Mouse (Mus musculus): Measurements from ENCODE around the gene Olfr978. TPM values are rescaled to one million over a fixed set of nuclear protein-coding genes. Genes with fewer than 3 reads are reported as not detected.
"Not testable (repeated sequence)": the region's sequence is repeated elsewhere in the genome, so short reads cannot be mapped to it uniquely, and the experiment has no call there.

Gene Olfr978
- polyA plus RNA-seq (2014; fragmentation: Nextera tagmentation; extraction: Ambion mirVana), result not detected in 2 replicates

DNA sequence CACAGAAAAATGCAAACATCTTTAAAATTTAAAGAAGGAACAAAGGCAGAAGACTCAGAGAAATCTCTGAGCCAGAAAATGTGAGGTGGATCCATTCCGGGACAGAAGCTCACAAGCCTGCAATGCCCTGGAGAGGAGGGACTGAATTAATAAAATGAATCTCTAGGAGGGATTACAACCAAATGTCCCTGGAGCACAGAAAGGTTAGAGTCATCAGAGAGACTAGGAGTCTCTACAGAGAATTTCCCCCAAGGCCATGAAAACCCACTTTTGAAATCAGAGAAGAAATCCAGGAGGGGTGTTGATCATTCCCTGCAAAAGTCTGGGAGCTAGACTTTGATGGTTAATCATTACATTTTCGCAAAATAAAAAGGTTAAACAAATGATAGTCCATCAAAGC lies at the start of gene Olfr978:
TSS of gene Olfr978 (plus strand) at position 301 of the 400 bp plus-strand sequence.
- Histone ChIP-seq H3K36me3 (ENCODE audit: control insufficient read depth, insufficient read depth, low read length) (no peaks in the 10 kb centered on the region), H3K4me3 (ENCODE audit: low read depth, low read length) (no peak within 1 kb of the TSS), H3K4me2 (ENCODE audit: low read depth) (no peak within 1 kb of the TSS), H3K27me3 (ENCODE audit: control insufficient read depth, insufficient read depth, low read length) (no peaks in the 10 kb centered on the region), H3K27ac (ENCODE audit: low read depth, low read length) (no peak within 1 kb of the TSS), H3K9me3 (ENCODE audit: control insufficient read depth, low read length) (no peaks in the 10 kb centered on the region), H3K4me1 (ENCODE audit: control insufficient read depth, insufficient read depth, low read length) (no peaks in the 10 kb centered on the region), H3K9ac (ENCODE audit: low read length) (no peak within 1 kb of the TSS)
- no peak for DNase-seq (ENCODE audit: low spot score)
- no peak for ATAC-seq (ENCODE audit: insufficient read depth, low FRiP score, low TSS enrichment)
- 82% methylated on average over 2 of the region's 2 CpGs for WGBS

DNA sequence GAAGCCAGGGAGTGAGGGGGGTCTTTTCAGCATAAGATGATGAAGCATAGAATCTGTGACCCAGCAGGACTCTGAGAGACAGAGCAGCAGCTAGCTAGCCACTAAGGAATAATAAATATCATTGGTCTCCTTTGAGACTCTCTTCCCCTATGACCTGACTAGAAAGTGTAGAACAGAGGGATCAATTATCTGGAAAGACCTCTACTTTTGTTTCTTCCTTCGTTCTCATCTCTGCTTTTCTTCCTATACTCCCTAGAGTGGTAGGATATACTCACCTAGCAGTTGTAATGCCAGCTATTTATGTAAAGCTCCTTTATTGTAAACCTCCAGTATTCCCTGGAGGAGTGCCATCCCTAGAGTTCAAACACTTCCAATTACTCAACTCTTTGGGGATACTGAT lies 40.0 kb upstream of the Olfr978 start, which contains the start of gene Olfr975:
TSS of gene Olfr975 (minus strand) at position 101 of the 400 bp plus-strand sequence.
- H3K4me2 ChIP-seq (ENCODE audit: low read depth), result no peak within 1 kb of the TSS
- H3K27me3 ChIP-seq (ENCODE audit: control insufficient read depth, insufficient read depth, low read length), result no peaks in the 10 kb centered on the region
- H3K36me3 ChIP-seq (ENCODE audit: control insufficient read depth, insufficient read depth, low read length), result no peaks in the 10 kb centered on the region
- 73% methylated on average over 1 of the region's 1 CpGs for WGBS
- H3K4me3 ChIP-seq (ENCODE audit: low read depth, low read length), result no peak within 1 kb of the TSS
- no peak within 1 kb of the TSS for H3K27ac ChIP-seq (ENCODE audit: low read depth, low read length)
- no peak for ATAC-seq (ENCODE audit: insufficient read depth, low FRiP score, low TSS enrichment)
- no peaks in the 10 kb centered on the region for H3K9me3 ChIP-seq (ENCODE audit: control insufficient read depth, low read length)
- DNase-seq (ENCODE audit: low spot score), result no peak
- H3K4me1 ChIP-seq (ENCODE audit: control insufficient read depth, insufficient read depth, low read length), result no peaks in the 10 kb centered on the region
- no peak within 1 kb of the TSS for H3K9ac ChIP-seq (ENCODE audit: low read length)

DNA sequence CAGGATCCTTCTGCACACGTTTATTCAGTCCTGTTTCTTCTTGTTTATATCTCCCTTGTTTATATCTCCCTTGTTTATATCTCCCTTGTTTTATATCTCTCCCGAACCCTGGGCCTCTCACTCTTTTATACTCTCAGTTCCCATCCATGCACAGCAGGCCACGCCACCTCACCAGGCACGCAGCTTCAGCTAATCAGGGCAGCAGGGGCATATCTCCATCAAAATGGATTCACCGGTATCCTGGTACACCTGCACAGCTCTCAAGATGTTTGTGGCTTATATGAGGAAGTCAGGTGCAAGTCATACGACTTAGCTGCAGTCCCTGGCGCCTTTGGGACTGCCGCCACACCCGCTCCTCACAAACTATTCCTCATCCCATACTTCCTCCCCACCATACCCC lies 30.9 kb upstream of the Olfr978 start, which contains the start of gene Olfr976:
TSS of gene Olfr976 (minus strand) at position 101 of the 400 bp plus-strand sequence.
- not testable (repeated sequence) for DNase-seq (ENCODE audit: low spot score); H3K9me3 ChIP-seq (ENCODE audit: control insufficient read depth, low read length); H3K4me2 ChIP-seq (ENCODE audit: low read depth); H3K9ac ChIP-seq (ENCODE audit: low read length); H3K27ac ChIP-seq (ENCODE audit: low read depth, low read length); H3K4me1 ChIP-seq (ENCODE audit: control insufficient read depth, insufficient read depth, low read length); H3K27me3 ChIP-seq (ENCODE audit: control insufficient read depth, insufficient read depth, low read length); H3K36me3 ChIP-seq (ENCODE audit: control insufficient read depth, insufficient read depth, low read length); H3K4me3 ChIP-seq (ENCODE audit: low read depth, low read length); ATAC-seq (ENCODE audit: insufficient read depth, low FRiP score, low TSS enrichment)
- WGBS, result 86% methylated on average over 6 of the region's 9 CpGs

DNA sequence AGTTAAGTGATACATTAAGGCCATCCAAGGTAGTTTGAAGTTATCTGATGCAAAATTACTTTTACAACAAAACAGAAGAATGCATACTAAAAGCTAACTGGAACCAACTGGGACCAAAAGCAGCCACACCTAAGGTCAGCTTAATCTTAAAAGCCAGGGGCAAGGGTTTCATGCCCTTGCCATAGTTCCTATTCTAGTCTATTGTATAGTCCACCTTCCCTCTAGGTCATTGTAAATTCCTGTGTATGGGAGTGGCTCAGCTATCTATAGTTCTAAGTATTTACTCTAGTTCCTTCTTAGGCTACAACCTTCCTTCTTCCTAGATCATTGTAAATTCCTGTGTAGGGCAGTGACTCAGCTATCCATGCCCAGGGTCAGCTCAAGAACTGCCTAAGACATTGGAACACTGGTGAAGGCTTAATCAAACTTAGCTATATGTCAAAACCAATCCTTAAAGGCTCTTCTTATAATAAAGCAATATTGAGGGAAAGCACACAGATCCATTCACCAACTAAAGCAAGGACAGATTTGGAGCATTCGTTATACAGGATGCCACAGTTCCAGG lies 15.2 kb upstream of the Olfr978 start:
- not testable (repeated sequence) for H3K36me3 ChIP-seq (ENCODE audit: control insufficient read depth, insufficient read depth, low read length); H3K27ac ChIP-seq (ENCODE audit: low read depth, low read length); H3K4me2 ChIP-seq (ENCODE audit: low read depth); H3K9ac ChIP-seq (ENCODE audit: low read length); DNase-seq (ENCODE audit: low spot score); H3K9me3 ChIP-seq (ENCODE audit: control insufficient read depth, low read length); H3K27me3 ChIP-seq (ENCODE audit: control insufficient read depth, insufficient read depth, low read length); H3K4me1 ChIP-seq (ENCODE audit: control insufficient read depth, insufficient read depth, low read length); H3K4me3 ChIP-seq (ENCODE audit: low read depth, low read length); ATAC-seq (ENCODE audit: insufficient read depth, low FRiP score, low TSS enrichment)
- 90% methylated on average over 1 of the region's 1 CpGs for WGBS

DNA sequence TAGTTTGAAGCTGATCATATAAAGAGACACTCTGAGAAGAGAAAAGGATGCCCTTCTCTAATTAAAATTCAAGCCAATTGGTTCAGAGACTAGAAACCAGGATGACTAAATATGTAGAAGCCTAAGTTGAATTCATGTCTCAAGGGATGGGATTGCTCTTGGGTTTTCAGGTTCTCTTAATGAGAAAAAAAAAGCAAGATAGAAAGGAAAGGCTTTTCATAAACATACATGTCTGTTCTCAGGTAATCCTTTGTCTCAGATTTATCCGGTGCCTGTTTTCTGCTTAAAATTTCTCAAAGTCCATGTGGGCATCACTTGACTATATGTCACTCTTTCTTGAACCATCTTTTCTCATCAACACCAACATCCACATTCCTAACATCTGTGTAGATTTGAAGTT lies 11.5 kb downstream of the Olfr978 start, which contains the start of gene Olfr979:
TSS of gene Olfr979 (minus strand) at position 101 of the 400 bp plus-strand sequence.
- Histone ChIP-seq H3K4me1 (ENCODE audit: control insufficient read depth, insufficient read depth, low read length) (no peaks in the 10 kb centered on the region), H3K27me3 (ENCODE audit: control insufficient read depth, insufficient read depth, low read length) (no peaks in the 10 kb centered on the region), H3K4me3 (ENCODE audit: low read depth, low read length) (no peak within 1 kb of the TSS), H3K9ac (ENCODE audit: low read length) (no peak within 1 kb of the TSS), H3K9me3 (ENCODE audit: control insufficient read depth, low read length) (no peaks in the 10 kb centered on the region), H3K36me3 (ENCODE audit: control insufficient read depth, insufficient read depth, low read length) (no peaks in the 10 kb centered on the region), H3K4me2 (ENCODE audit: low read depth) (no peak within 1 kb of the TSS), H3K27ac (ENCODE audit: low read depth, low read length) (no peak within 1 kb of the TSS)
- ATAC-seq (ENCODE audit: insufficient read depth, low FRiP score, low TSS enrichment) (no peak), DNase-seq (ENCODE audit: low spot score) (no peak)
- 100% methylated on average over 1 of the region's 1 CpGs for WGBS

DNA sequence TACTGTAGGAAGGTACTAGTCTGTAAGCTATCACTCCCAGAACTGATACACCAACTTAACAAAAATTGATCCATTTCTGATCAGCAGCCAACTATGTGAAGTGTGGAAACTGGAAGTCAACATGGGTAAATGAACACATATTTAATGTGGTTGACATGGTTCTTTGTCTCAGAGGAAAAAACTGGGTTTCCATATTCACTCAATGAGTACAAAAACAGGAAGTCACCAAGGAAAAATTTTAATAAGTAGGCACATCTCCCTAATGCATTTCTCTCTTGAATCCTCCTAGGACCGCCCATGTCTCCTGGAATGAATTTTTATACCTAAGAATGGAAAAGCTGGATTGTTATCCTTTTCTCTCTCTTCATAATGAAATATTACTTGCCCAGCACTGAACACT lies 17.6 kb downstream of the Olfr978 start, which contains the start of gene Olfr980:
TSS of gene Olfr980 (minus strand) at position 101 of the 400 bp plus-strand sequence.
- DNase-seq (ENCODE audit: low spot score) (no peak), ATAC-seq (ENCODE audit: insufficient read depth, low FRiP score, low TSS enrichment) (no peak)
- Histone ChIP-seq H3K36me3 (ENCODE audit: control insufficient read depth, insufficient read depth, low read length) (no peaks in the 10 kb centered on the region), H3K9ac (ENCODE audit: low read length) (no peak within 1 kb of the TSS), H3K4me3 (ENCODE audit: low read depth, low read length) (no peak within 1 kb of the TSS), H3K27me3 (ENCODE audit: control insufficient read depth, insufficient read depth, low read length) (no peaks in the 10 kb centered on the region), H3K27ac (ENCODE audit: low read depth, low read length) (no peak within 1 kb of the TSS), H3K4me2 (ENCODE audit: low read depth) (no peak within 1 kb of the TSS), H3K9me3 (ENCODE audit: control insufficient read depth, low read length) (no peaks in the 10 kb centered on the region), H3K4me1 (ENCODE audit: control insufficient read depth, insufficient read depth, low read length) (no peaks in the 10 kb centered on the region)
- WGBS, result 96% methylated on average over 1 of the region's 1 CpGs

DNA sequence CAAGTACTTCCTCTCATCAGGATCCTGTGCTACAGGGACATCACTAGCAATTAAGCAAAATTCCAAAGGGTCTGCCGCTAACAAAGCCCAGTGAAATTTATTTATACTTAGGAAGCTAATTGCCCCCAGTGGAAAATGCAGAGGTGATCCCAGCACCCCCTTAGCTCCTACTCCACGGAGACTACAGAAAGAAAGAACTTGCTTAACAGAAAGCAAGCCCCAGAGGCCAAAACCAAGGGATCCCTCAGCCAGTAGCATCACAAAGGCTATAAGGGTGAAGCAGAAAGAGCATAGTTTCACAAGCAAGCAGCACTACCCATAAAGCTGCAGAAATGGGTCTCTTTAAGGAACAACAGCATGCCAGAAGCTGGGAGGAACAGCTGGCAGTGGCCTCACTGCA lies 29.3 kb downstream of the Olfr978 start, which contains the start of gene Olfr981:
TSS of gene Olfr981 (plus strand) at position 301 of the 400 bp plus-strand sequence.
- no peaks in the 10 kb centered on the region for H3K36me3 ChIP-seq (ENCODE audit: control insufficient read depth, insufficient read depth, low read length)
- H3K27me3 ChIP-seq (ENCODE audit: control insufficient read depth, insufficient read depth, low read length), result no peaks in the 10 kb centered on the region
- no peak within 1 kb of the TSS for H3K4me2 ChIP-seq (ENCODE audit: low read depth)
- 66% methylated on average over 2 of the region's 2 CpGs for WGBS
- no peak within 1 kb of the TSS for H3K9ac ChIP-seq (ENCODE audit: low read length)
- H3K9me3 ChIP-seq (ENCODE audit: control insufficient read depth, low read length), result no peaks in the 10 kb centered on the region
- no peaks in the 10 kb centered on the region for H3K4me1 ChIP-seq (ENCODE audit: control insufficient read depth, insufficient read depth, low read length)
- H3K27ac ChIP-seq (ENCODE audit: low read depth, low read length), result no peak within 1 kb of the TSS
- no peak for ATAC-seq (ENCODE audit: insufficient read depth, low FRiP score, low TSS enrichment)
- no peak within 1 kb of the TSS for H3K4me3 ChIP-seq (ENCODE audit: low read depth, low read length)
- no peak for DNase-seq (ENCODE audit: low spot score)

Other genes with a start within 250 kb of the Olfr978 start
- gene Olfr967, start 245.9 kb upstream of the Olfr978 start, polyA plus RNA-seq (2014; fragmentation: Nextera tagmentation; extraction: Ambion mirVana), result not detected in 2 replicates
- gene Olfr968, start 208.9 kb upstream of the Olfr978 start, polyA plus RNA-seq (2014; fragmentation: Nextera tagmentation; extraction: Ambion mirVana), result not detected in 2 replicates
- not detected in 2 replicates for gene Olfr969, start 201.2 kb upstream of the Olfr978 start, polyA plus RNA-seq (2014; fragmentation: Nextera tagmentation; extraction: Ambion mirVana)
- gene Olfr970, start 183.3 kb upstream of the Olfr978 start, polyA plus RNA-seq (2014; fragmentation: Nextera tagmentation; extraction: Ambion mirVana), result not detected in 2 replicates
- not detected in 2 replicates for gene Olfr971, start 155.2 kb upstream of the Olfr978 start, polyA plus RNA-seq (2014; fragmentation: Nextera tagmentation; extraction: Ambion mirVana)
- not detected in 2 replicates for gene Olfr972, start 125.7 kb upstream of the Olfr978 start, polyA plus RNA-seq (2014; fragmentation: Nextera tagmentation; extraction: Ambion mirVana)
- gene Olfr229, start 84.8 kb upstream of the Olfr978 start, polyA plus RNA-seq (2014; fragmentation: Nextera tagmentation; extraction: Ambion mirVana), result not detected in 2 replicates
- not detected in 2 replicates for gene Olfr974, start 54.6 kb upstream of the Olfr978 start, polyA plus RNA-seq (2014; fragmentation: Nextera tagmentation; extraction: Ambion mirVana)
- not detected in 2 replicates for gene Olfr975, start 40.1 kb upstream of the Olfr978 start, polyA plus RNA-seq (2014; fragmentation: Nextera tagmentation; extraction: Ambion mirVana)
- gene Olfr976, start 31.0 kb upstream of the Olfr978 start, polyA plus RNA-seq (2014; fragmentation: Nextera tagmentation; extraction: Ambion mirVana), result not detected in 2 replicates
- not detected in 2 replicates for gene Olfr979, start 11.4 kb downstream of the Olfr978 start, polyA plus RNA-seq (2014; fragmentation: Nextera tagmentation; extraction: Ambion mirVana)
- not detected in 2 replicates for gene Olfr980, start 17.5 kb downstream of the Olfr978 start, polyA plus RNA-seq (2014; fragmentation: Nextera tagmentation; extraction: Ambion mirVana)
- gene Olfr981, start 29.4 kb downstream of the Olfr978 start, polyA plus RNA-seq (2014; fragmentation: Nextera tagmentation; extraction: Ambion mirVana), result not detected in 2 replicates
- not detected in 2 replicates for gene Olfr982, start 81.7 kb downstream of the Olfr978 start, polyA plus RNA-seq (2014; fragmentation: Nextera tagmentation; extraction: Ambion mirVana)
- gene Olfr983, start 101.5 kb downstream of the Olfr978 start, polyA plus RNA-seq (2014; fragmentation: Nextera tagmentation; extraction: Ambion mirVana), result not detected in 2 replicates
- gene Olfr984, start 122.1 kb downstream of the Olfr978 start, polyA plus RNA-seq (2014; fragmentation: Nextera tagmentation; extraction: Ambion mirVana), result not detected in 2 replicates
- not detected in 2 replicates for gene Olfr985, start 138.1 kb downstream of the Olfr978 start, polyA plus RNA-seq (2014; fragmentation: Nextera tagmentation; extraction: Ambion mirVana)
- gene Tmem225, start 156.0 kb downstream of the Olfr978 start, polyA plus RNA-seq (2014; fragmentation: Nextera tagmentation; extraction: Ambion mirVana), result not detected in 2 replicates
- gene Olfr986, start 188.8 kb downstream of the Olfr978 start, polyA plus RNA-seq (2014; fragmentation: Nextera tagmentation; extraction: Ambion mirVana), result not detected in 2 replicates
- 6.8 and 6.9 TPM in 2 replicates for gene Zfp202, start 200.2 kb downstream of the Olfr978 start, polyA plus RNA-seq (2014; fragmentation: Nextera tagmentation; extraction: Ambion mirVana)